In genomic region chr9:56200200-56200599, GRCm38 (mm10) we compare ENCODE assay signal across 7 mouse cellular contexts.
"Had no signal": no experiment of that assay in that cellular context is flagged by ENCODE, and none has a peak within 500 bp of the region (broad histone marks: within the 10 kb centered on the region; RNA-seq: fewer than 3 reads in every experiment).

No protein-coding gene starts in this region.

- H3K27ac ChIP-seq: left cerebral cortex, adult 2 months; liver, embryonic 13.5 days; macrophage; midbrain, embryonic 12.5 days; neural tube, embryonic 15.5 days had no signal

- H3K9me3 ChIP-seq: liver, embryonic 13.5 days; midbrain, embryonic 12.5 days; neural tube, embryonic 15.5 days had no signal

- H3K4me3 ChIP-seq: left cerebral cortex, adult 2 months; liver, embryonic 13.5 days; midbrain, embryonic 12.5 days; myocyte; neural tube, embryonic 15.5 days had no signal

- ATAC-seq: liver, postnatal 0 days had no signal

- H3K4me1 ChIP-seq: liver, embryonic 13.5 days had no signal

- H3K9ac ChIP-seq: liver, embryonic 13.5 days; liver, postnatal 0 days; midbrain, embryonic 12.5 days; neural tube, embryonic 15.5 days had no signal

- H3K4me2 ChIP-seq: liver, embryonic 13.5 days; midbrain, embryonic 12.5 days had no signal

- H3K27me3 ChIP-seq: liver, embryonic 13.5 days; neural tube, embryonic 15.5 days had no signal

- H3K36me3 ChIP-seq: midbrain, embryonic 12.5 days; neural tube, embryonic 15.5 days had no signal
